Comparison of ENCODE assay signal across 12 mouse cellular contexts in genomic region chr9:66506011-66506410, GRCm38 (mm10). TPM values are rescaled to one million over a fixed set of nuclear protein-coding genes. Genes with fewer than 3 reads are reported as not detected.
A peak's percentile ranks its signal among the peaks of the same experiment; 100 is the strongest.
DNase-seq lines count a peak whose midpoint lies in the region; ATAC-seq and TF ChIP-seq lines count a peak whose summit lies in the region.
"Had no signal": no experiment of that assay in that cellular context is flagged by ENCODE, and none has a peak within 500 bp of the region (broad histone marks: within the 10 kb centered on the region; RNA-seq: fewer than 3 reads in every experiment).

No protein-coding gene starts in this region.

- no peak overlapping the region for H3K4me3 ChIP-seq in stomach, embryonic 15.5 days (replicated peaks)
- H3K4me3 ChIP-seq in stomach, postnatal 0 days (ENCODE audit: low read depth, low read length): no peak overlapping the region
- no peak overlapping the region for H3K4me3 ChIP-seq in forebrain, embryonic 13.5 days
- no peak overlapping the region for H3K4me3 ChIP-seq in liver, embryonic 11.5 days (ENCODE audit: low read depth, low read length)
- H3K4me3 ChIP-seq in neural tube, embryonic 15.5 days (replicated peaks): no peak overlapping the region
- H3K4me3 ChIP-seq: limb, embryonic 10.5 days had no signal

- H3K27ac ChIP-seq in stomach, embryonic 15.5 days: peak overlapping the region; percentile 31; the same call in 1 of the 2 replicates
- H3K27ac ChIP-seq in stomach, postnatal 0 days (replicated peaks): no peak overlapping the region
- peak overlapping the region; percentile 92 for H3K27ac ChIP-seq in forebrain, embryonic 13.5 days
- peak overlapping the region; percentile 85 for H3K27ac ChIP-seq in liver, embryonic 11.5 days (ENCODE audit: low read depth, low read length)
- peak overlapping the region; percentile 14; the same call in 1 of the 2 replicates for H3K27ac ChIP-seq in neural tube, embryonic 15.5 days (replicated peaks)
- H3K27ac ChIP-seq: limb, embryonic 10.5 days had no signal

- DNase-seq in stomach, postnatal 0 days (ENCODE audit: low spot score): no peak
- no peak for DNase-seq in liver, embryonic 11.5 days (ENCODE audit: low spot score)
- DNase-seq in gastrocnemius, postnatal 14 days: no peak
- DNase-seq: adrenal gland, adult 8-10 months; cerebellum, postnatal 14 days; kidney, adult 18-20 months had no signal

- no peak for TF ChIP-seq CTCF in stomach, postnatal 0 days (IDR thresholded peaks at IDR 0.05; ENCODE audit: low read depth)

- no peak overlapping the region for H3K9ac ChIP-seq in stomach, embryonic 15.5 days
- H3K9ac ChIP-seq in stomach, postnatal 0 days (ENCODE audit: low read length): no peak overlapping the region
- H3K9ac ChIP-seq in forebrain, embryonic 13.5 days: no peak overlapping the region
- H3K9ac ChIP-seq in liver, embryonic 11.5 days (ENCODE audit: low read depth, low read length): 0 out of 2 replicates have a peak overlapping the region, but pooled peaks have one; percentile 20
- H3K9ac ChIP-seq in neural tube, embryonic 15.5 days (replicated peaks): no peak overlapping the region

- no peak overlapping the region for H3K4me2 ChIP-seq in stomach, embryonic 15.5 days
- no peak overlapping the region for H3K4me2 ChIP-seq in stomach, postnatal 0 days (replicated peaks; ENCODE audit: low read depth)
- no peak overlapping the region for H3K4me2 ChIP-seq in forebrain, embryonic 13.5 days
- peak overlapping the region; percentile 50 for H3K4me2 ChIP-seq in liver, embryonic 11.5 days
- H3K4me2 ChIP-seq in neural tube, embryonic 15.5 days: no peak overlapping the region

- 77% methylated on average over 4 of the region's 4 CpGs for WGBS in stomach, embryonic 15.5 days
- WGBS in stomach, postnatal 0 days: 79% methylated on average over 4 of the region's 4 CpGs
- WGBS in forebrain, embryonic 13.5 days: 6% methylated on average over 4 of the region's 4 CpGs
- 65% methylated on average over 4 of the region's 4 CpGs for WGBS in liver, embryonic 11.5 days
- 14% methylated on average over 4 of the region's 4 CpGs for WGBS in neural tube, embryonic 15.5 days

- no peaks in the 10 kb centered on the region for H3K9me3 ChIP-seq in stomach, embryonic 15.5 days
- H3K9me3 ChIP-seq in stomach, postnatal 0 days (ENCODE audit: control insufficient read depth, low read length): no peaks in the 10 kb centered on the region
- no peaks in the 10 kb centered on the region for H3K9me3 ChIP-seq in forebrain, embryonic 13.5 days (replicated peaks)
- H3K9me3 ChIP-seq in liver, embryonic 11.5 days (ENCODE audit: control insufficient read depth, low read length): no peaks in the 10 kb centered on the region
- H3K9me3 ChIP-seq in neural tube, embryonic 15.5 days (replicated peaks): no peaks in the 10 kb centered on the region
- H3K9me3 ChIP-seq: limb, embryonic 10.5 days had no signal

- no peak for TF ChIP-seq EP300 in stomach, postnatal 0 days (optimal IDR thresholded peaks at IDR 0.05)

- no peaks in the 10 kb centered on the region; the same call in 1 of the 2 replicates for H3K4me1 ChIP-seq in stomach, embryonic 15.5 days
- H3K4me1 ChIP-seq in stomach, postnatal 0 days (replicated peaks; ENCODE audit: control insufficient read depth, insufficient read depth): no peaks in the 10 kb centered on the region; the same call in 1 of the 2 replicates
- peaks cover 59% of the 10 kb centered on the region for H3K4me1 ChIP-seq in forebrain, embryonic 13.5 days
- peaks cover 44% of the 10 kb centered on the region for H3K4me1 ChIP-seq in liver, embryonic 11.5 days (replicated peaks; ENCODE audit: control insufficient read depth, insufficient read depth, low read length)
- H3K4me1 ChIP-seq in neural tube, embryonic 15.5 days: peaks cover 10% of the 10 kb centered on the region

- no peaks in the 10 kb centered on the region for H3K27me3 ChIP-seq in stomach, embryonic 15.5 days (replicated peaks)
- no peaks in the 10 kb centered on the region for H3K27me3 ChIP-seq in stomach, postnatal 0 days (ENCODE audit: control insufficient read depth, insufficient read depth, low read length)
- H3K27me3 ChIP-seq in forebrain, embryonic 13.5 days: no peaks in the 10 kb centered on the region
- H3K27me3 ChIP-seq in liver, embryonic 11.5 days (replicated peaks; ENCODE audit: control insufficient read depth, insufficient read depth, low read length): no peaks in the 10 kb centered on the region
- H3K27me3 ChIP-seq in neural tube, embryonic 15.5 days (replicated peaks): no peaks in the 10 kb centered on the region

- intact Hi-C loops in gastrocnemius, postnatal 14 days (cut with DNase I; ENCODE audit: low total_unique reads): no loop called here

- no peak for ATAC-seq in stomach, embryonic 15.5 days (ENCODE audit: insufficient read depth, low FRiP score, low read depth)
- no peak for ATAC-seq in stomach, postnatal 0 days (ENCODE audit: low FRiP score, low TSS enrichment)
- peak; percentile 79 for ATAC-seq in forebrain, embryonic 13.5 days
- no peak for ATAC-seq in liver, embryonic 11.5 days (replicated peaks; ENCODE audit: low FRiP score)
- 0 out of 2 replicates have a peak, but pooled peaks have one; percentile 19 for ATAC-seq in neural tube, embryonic 15.5 days (ENCODE audit: low FRiP score)
- no peak for ATAC-seq in erythroid progenitor cell, adult 5-6 weeks (replicated peaks; ENCODE audit: low FRiP score, poor library complexity, severe bottlenecking)
- no peak for ATAC-seq in CD4-positive, CD25-positive, alpha-beta regulatory T cell, adult 4 months

- H3K36me3 ChIP-seq in stomach, embryonic 15.5 days: peaks cover 32% of the 10 kb centered on the region
- peaks cover 18% of the 10 kb centered on the region for H3K36me3 ChIP-seq in stomach, postnatal 0 days (ENCODE audit: control insufficient read depth, insufficient read depth, low read length)
- H3K36me3 ChIP-seq in forebrain, embryonic 13.5 days (ENCODE audit: poor library complexity, severe bottlenecking): peaks cover 77% of the 10 kb centered on the region
- peaks cover 34% of the 10 kb centered on the region for H3K36me3 ChIP-seq in liver, embryonic 11.5 days (ENCODE audit: control insufficient read depth, insufficient read depth, low read length)
- H3K36me3 ChIP-seq in neural tube, embryonic 15.5 days: peaks cover 77% of the 10 kb centered on the region

RNA-seq across cellular contexts. Expression of gene Fbxl22, which starts 8.4 kb away (rescaled TPM):
- 19.2 and 19.9 TPM in 2 replicates for polyA plus RNA-seq in stomach, embryonic 15.5 days (2015; fragmentation: Nextera tagmentation; extraction: Ambion mirVana)
- 30.8 and 33.8 TPM in 2 replicates for polyA plus RNA-seq in stomach, postnatal 0 days (2015; fragmentation: Nextera tagmentation; extraction: Ambion mirVana)
- 2.5 and 2.6 TPM in 2 replicates for polyA plus RNA-seq in forebrain, embryonic 13.5 days (2015; fragmentation: Nextera tagmentation; extraction: Ambion mirVana)
- 1.3 and 1.5 TPM in 2 replicates for polyA plus RNA-seq in liver, embryonic 11.5 days (2014; fragmentation: Nextera tagmentation; extraction: Ambion mirVana)
- polyA plus RNA-seq in neural tube, embryonic 15.5 days (2015; fragmentation: Nextera tagmentation; extraction: Ambion mirVana): 1.4 and 2.9 TPM in 2 replicates
- not detected in 2 replicates for total RNA-seq in erythroid progenitor cell, adult 5-6 weeks (2015; ENCODE audit: low replicate concordance)
- total RNA-seq in erythroid progenitor cell, adult 5-6 weeks (2017; ENCODE audit: low replicate concordance): 0.08 and 2.1 TPM in 2 replicates
- total RNA-seq in gastrocnemius, postnatal 14 days (2021): 10 to 100 TPM; 19.0 to 32.5 TPM
- 1 to 10 TPM; 4.9 to 5.9 TPM for polyA plus RNA-seq in CD4-positive, CD25-positive, alpha-beta regulatory T cell, adult 4 months (2017; shearing (Covaris generic))

Comparison
In these comparisons a context has a peak if more than half of its experiments do, and no peak if none do; other contexts are left out.
1. ATAC-seq: peak in forebrain, embryonic 13.5 days (single experiment) and neural tube, embryonic 15.5 days (single experiment); none in stomach, embryonic 15.5 days (single experiment), stomach, postnatal 0 days (single experiment), liver, embryonic 11.5 days (single experiment), erythroid progenitor cell, adult 5-6 weeks (single experiment) and CD4-positive, CD25-positive, alpha-beta regulatory T cell, adult 4 months (single experiment).